Mouse (Mus musculus) intestine, postnatal 0 days (tissue): ENCODE data around the gene Hilpda. TPM values are rescaled to one million over a fixed set of nuclear protein-coding genes. Genes with fewer than 3 reads are reported as not detected.

Source experiments
- ATAC-seq: fragments of 200-750 bp; cut with Nextera tagmentation; 2 replicates; pipeline ENCODE4 v1.8.0; 2017; ENCODE audit warnings: mild to moderate bottlenecking, moderate TSS enrichment, moderate library complexity
- H3K27ac ChIP-seq: fragments of 300-500 bp; sonication (generic); 2 replicates; pipeline ENCODE4 v1.5.1; 2014; ENCODE audit warnings: mild to moderate bottlenecking, low read depth, low read length, moderate library complexity
- H3K27me3 ChIP-seq: fragments of 300-500 bp; sonication (generic); replicated peaks from 2 replicates; pipeline ENCODE4 v1.6.1; 2014; ENCODE audit warnings: low read length, mixed read lengths; ENCODE audit not compliant: control insufficient read depth, insufficient read depth
- H3K36me3 ChIP-seq: fragments of 300-500 bp; sonication (generic); 2 replicates; pipeline ENCODE4 v1.6.1; 2014; ENCODE audit warnings: mild to moderate bottlenecking, moderate library complexity; ENCODE audit not compliant: control insufficient read depth, insufficient read depth
- H3K4me1 ChIP-seq: fragments of 300-500 bp; sonication (generic); replicated peaks from 2 replicates; pipeline ENCODE4 v1.6.1; 2014; ENCODE audit warnings: antibody characterized with exemption, low read length, mixed read lengths; ENCODE audit not compliant: control insufficient read depth, insufficient read depth
- H3K4me2 ChIP-seq: fragments of 300-500 bp; sonication (generic); replicated peaks from 2 replicates; pipeline ENCODE4 v1.6.1; 2014; ENCODE audit warnings: low read depth, mild to moderate bottlenecking, moderate library complexity
- H3K4me3 ChIP-seq: fragments of 300-500 bp; sonication (generic); 2 replicates; pipeline ENCODE4 v1.5.1; 2014; ENCODE audit warnings: low read depth, low read length
- H3K9ac ChIP-seq: fragments of 300-500 bp; sonication (generic); 2 replicates; pipeline ENCODE4 v1.6.1; 2014; ENCODE audit warnings: mild to moderate bottlenecking, low read depth, low read length
- H3K9me3 ChIP-seq: fragments of 300-500 bp; sonication (generic); 2 replicates; pipeline ENCODE4 v1.6.1; 2016; ENCODE audit warnings: mixed run types; ENCODE audit not compliant: control insufficient read depth
- CTCF ChIP-seq: sonication (generic); IDR thresholded peaks from 2 replicates; pipeline ENCODE4 v1.5.1; 2016; ENCODE audit warnings: low read depth, mild to moderate bottlenecking, control low read depth, antibody characterized with exemption, moderate library complexity
- WGBS: fragments of 180-500 bp; shearing (Covaris S2); extraction: QIAGEN DNeasy Blood & Tissue Kit; methylation state at CpG from one replicate; pipeline ENCODE4 v1.1.7; 2014; 5-methylcytosine and 5-hydroxymethylcytosine counted together
- polyA plus RNA-seq: library from polyadenylated mRNA; unstranded; fragments of >200 nt; fragmentation: Nextera tagmentation; extraction: Ambion mirVana; gene quantifications from 2 replicates; pipeline ENCODE4 v1.2.1, GENCODE M21; 2015

Gene Hilpda
- polyA plus RNA-seq, 1 experiment from 2014 or later, result 27.2 TPM

GRCm38 (mm10) chr6:29318879-29319278 is 46.6 kb downstream of the Hilpda start, which contains the start of gene Fam71f1:
Fam71f1 (plus strand) TSS chr6:29319140.
- no peak within 1 kb of the TSS for H3K9ac ChIP-seq
- TF ChIP-seq CTCF, result no peak
- H3K4me1 ChIP-seq, result no peaks in the 10 kb centered on the region
- H3K9me3 ChIP-seq, result no peaks in the 10 kb centered on the region
- 52% methylated on average over 5 of the region's 5 CpGs for WGBS
- H3K4me2 ChIP-seq, result no peak within 1 kb of the TSS
- no peak for ATAC-seq
- no peaks in the 10 kb centered on the region for H3K36me3 ChIP-seq
- no peak within 1 kb of the TSS for H3K27ac ChIP-seq
- H3K27me3 ChIP-seq, result no peaks in the 10 kb centered on the region
- no peak within 1 kb of the TSS for H3K4me3 ChIP-seq

- no peak overlapping the region for H3K9ac ChIP-seq
- no peak overlapping the region for H3K4me2 ChIP-seq
- H3K27ac ChIP-seq, result no peak overlapping the region
- no peaks in the 10 kb centered on the region for H3K4me1 ChIP-seq
- no peaks in the 10 kb centered on the region for H3K27me3 ChIP-seq
- H3K4me3 ChIP-seq, result no peak overlapping the region
- 78% methylated on average over 6 of the region's 6 CpGs for WGBS
- no peaks in the 10 kb centered on the region for H3K36me3 ChIP-seq
- TF ChIP-seq CTCF, result no peak
- no peak for ATAC-seq
- no peaks in the 10 kb centered on the region for H3K9me3 ChIP-seq
Observed at GRCm38 (mm10) chr6:29321586-29321985, 49.3 kb downstream of the Hilpda start.

- H3K4me1 ChIP-seq, result no peaks in the 10 kb centered on the region
- no peak for ATAC-seq
- no peak overlapping the region for H3K4me3 ChIP-seq
- H3K9me3 ChIP-seq, result no peaks in the 10 kb centered on the region
- no peak overlapping the region for H3K27ac ChIP-seq
- H3K9ac ChIP-seq, result no peak overlapping the region
- H3K36me3 ChIP-seq, result no peaks in the 10 kb centered on the region
- WGBS, result 91% methylated on average over 7 of the region's 7 CpGs
- no peaks in the 10 kb centered on the region for H3K27me3 ChIP-seq
- TF ChIP-seq CTCF, result no peak
- no peak overlapping the region for H3K4me2 ChIP-seq
Observed at GRCm38 (mm10) chr6:29322147-29322546, 49.9 kb downstream of the Hilpda start.

GRCm38 (mm10) chr6:29322735-29323134 is 50.4 kb downstream of the Hilpda start:
- H3K4me2 ChIP-seq, result no peak overlapping the region
- H3K9me3 ChIP-seq, result no peaks in the 10 kb centered on the region
- ATAC-seq, result no peak
- WGBS, result 84% methylated on average over 4 of the region's 4 CpGs
- no peak for TF ChIP-seq CTCF
- H3K4me1 ChIP-seq, result no peaks in the 10 kb centered on the region
- no peak overlapping the region for H3K27ac ChIP-seq
- H3K9ac ChIP-seq, result no peak overlapping the region
- H3K27me3 ChIP-seq, result no peaks in the 10 kb centered on the region
- H3K36me3 ChIP-seq, result no peaks in the 10 kb centered on the region
- no peak overlapping the region for H3K4me3 ChIP-seq

Other genes with a start within 250 kb of the Hilpda start
- not detected in 2 replicates for gene Lep, start 212.3 kb upstream of the Hilpda start, polyA plus RNA-seq
- gene Rbm28, start 107.5 kb upstream of the Hilpda start, polyA plus RNA-seq, result 9.8 and 12.2 TPM in 2 replicates
- gene Prrt4, start 92.9 kb upstream of the Hilpda start, polyA plus RNA-seq, result 0.23 and 0.29 TPM in 2 replicates
- 10.6 and 11.7 TPM in 2 replicates for gene Impdh1, start 56.1 kb upstream of the Hilpda start, polyA plus RNA-seq
- not detected in 2 replicates for gene Fam71f2, start 7.1 kb downstream of the Hilpda start, polyA plus RNA-seq
- gene Fam71f1, start 46.7 kb downstream of the Hilpda start, polyA plus RNA-seq, result not detected in 2 replicates
- gene Calu, start 75.6 kb downstream of the Hilpda start, polyA plus RNA-seq, result 126 and 134 TPM in 2 replicates
- 0.13 and 0.21 TPM in 2 replicates for gene Opn1sw, start 116.0 kb downstream of the Hilpda start, polyA plus RNA-seq
- 3.3 and 4.0 TPM in 2 replicates for gene Ccdc136, start 123.8 kb downstream of the Hilpda start, polyA plus RNA-seq
- 3.5 and 3.8 TPM in 2 replicates for gene Flnc, start 160.8 kb downstream of the Hilpda start, polyA plus RNA-seq
- gene Atp6v1f, start 195.2 kb downstream of the Hilpda start, polyA plus RNA-seq, result 438 and 439 TPM in 2 replicates
- not detected in 2 replicates for gene Atp6v1fnb, start 198.9 kb downstream of the Hilpda start, polyA plus RNA-seq
- gene Kcp, start 235.5 kb downstream of the Hilpda start, polyA plus RNA-seq, result 2.7 and 3.8 TPM in 2 replicates